Mouse (Mus musculus) brain, embryonic 18.5 days (tissue): ENCODE results near the gene Ces2b.
"Not testable (repeated sequence)": the region's sequence is repeated elsewhere in the genome, so short reads cannot be mapped to it uniquely, and the experiment has no call there.

Experiments used
- DNase-seq: peaks from one replicate; pipeline ENCODE4 v3.0.0-alpha.2; 2012; ENCODE audit warnings: low read depth, low spot score

Gene Ces2b

GRCm38 (mm10) chr8:104831440-104831839 lies at the start of gene Ces2b:
Gene Ces2b, plus strand, starts transcription at chr8:104831572.
- DNase-seq, result no peak

DNA sequence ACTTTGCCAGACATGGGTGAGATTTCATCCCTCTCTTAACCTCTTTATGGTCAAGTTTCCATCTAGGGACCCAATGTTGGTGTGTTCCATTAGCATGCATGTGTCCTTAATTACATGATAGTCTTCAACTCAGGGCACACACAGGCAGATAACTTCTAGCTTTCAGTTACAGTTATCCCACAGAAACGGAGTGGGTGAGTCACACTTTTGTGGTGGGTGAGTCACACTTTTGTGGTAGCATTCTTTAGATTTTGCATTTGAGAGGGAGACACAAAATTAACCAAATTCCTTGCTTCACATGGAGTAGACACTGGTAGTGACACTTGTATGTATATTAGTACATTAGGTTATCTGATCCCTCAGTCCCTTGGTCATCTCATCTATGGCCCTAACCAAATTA lies 44.3 kb upstream of the Ces2b start:
- no peak for DNase-seq

GRCm38 (mm10) chr8:104788929-104789328 lies 42.4 kb upstream of the Ces2b start:
- DNase-seq, result no peak

DNA sequence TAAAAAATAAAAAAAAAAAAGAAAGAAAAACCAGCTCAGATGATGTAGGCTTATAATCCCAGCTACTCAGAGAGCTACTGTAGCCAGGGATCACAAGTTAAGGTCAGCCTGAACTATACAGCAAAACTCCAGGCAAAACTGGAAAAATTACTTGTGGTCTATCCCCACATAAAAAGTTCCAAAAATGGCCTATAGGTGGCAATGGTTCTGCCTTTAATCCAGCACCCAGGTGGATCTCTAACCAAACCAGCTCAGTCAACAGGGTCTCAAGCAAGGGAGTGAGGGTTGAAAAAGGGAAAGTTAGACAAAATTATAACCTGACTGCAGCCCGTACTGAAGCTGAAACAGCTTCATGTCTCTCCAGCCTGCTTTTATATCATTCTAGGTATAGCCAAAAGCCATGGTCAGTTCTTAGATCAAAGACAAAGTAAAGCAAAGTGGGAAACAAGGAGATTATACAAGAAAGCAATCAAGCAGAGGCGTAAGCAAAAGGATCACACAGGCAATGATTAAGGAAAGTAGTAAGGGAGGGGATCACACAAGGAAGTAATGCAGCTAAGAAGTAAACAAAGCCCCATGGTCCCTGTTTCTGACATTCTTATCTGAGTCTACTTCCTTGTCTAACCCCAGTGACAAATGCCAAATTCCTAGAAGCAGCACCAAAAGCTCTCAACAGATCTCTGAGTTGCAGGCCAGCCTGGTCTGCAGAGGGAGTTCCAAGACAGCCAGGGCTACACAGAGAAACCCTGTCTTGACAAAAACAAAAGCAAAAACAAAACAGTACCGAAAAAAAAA lies 41.3 kb upstream of the Ces2b start:
- DNase-seq, result no peak

DNA sequence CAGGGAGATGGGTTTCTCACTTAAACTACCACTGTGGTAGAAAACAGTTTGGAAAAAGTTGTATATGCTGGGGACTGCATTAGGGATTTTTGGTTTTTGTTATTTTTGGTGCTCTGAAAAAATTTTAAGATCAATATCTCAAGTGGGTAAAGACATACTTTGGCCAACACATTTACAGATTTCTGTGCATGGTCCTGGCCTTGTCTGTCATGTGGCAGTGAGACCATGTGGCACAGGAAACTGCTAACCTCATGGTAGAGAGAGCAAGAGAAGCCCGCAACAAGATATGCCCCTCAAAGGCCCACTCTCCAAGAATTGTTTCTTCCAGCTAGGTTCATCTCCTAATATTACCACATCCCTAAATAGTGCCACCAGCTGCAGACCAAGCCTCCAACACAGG lies 32.0 kb upstream of the Ces2b start:
- DNase-seq, result no peak

- DNase-seq, result no peak
Measured at GRCm38 (mm10) chr8:104806127-104806526, 25.2 kb upstream of the Ces2b start.

GRCm38 (mm10) chr8:104808542-104809413 lies 22.6 kb upstream of the Ces2b start:
- DNase-seq, result no peak

GRCm38 (mm10) chr8:104809436-104809835 lies 21.9 kb upstream of the Ces2b start:
- DNase-seq, result no peak

DNA sequence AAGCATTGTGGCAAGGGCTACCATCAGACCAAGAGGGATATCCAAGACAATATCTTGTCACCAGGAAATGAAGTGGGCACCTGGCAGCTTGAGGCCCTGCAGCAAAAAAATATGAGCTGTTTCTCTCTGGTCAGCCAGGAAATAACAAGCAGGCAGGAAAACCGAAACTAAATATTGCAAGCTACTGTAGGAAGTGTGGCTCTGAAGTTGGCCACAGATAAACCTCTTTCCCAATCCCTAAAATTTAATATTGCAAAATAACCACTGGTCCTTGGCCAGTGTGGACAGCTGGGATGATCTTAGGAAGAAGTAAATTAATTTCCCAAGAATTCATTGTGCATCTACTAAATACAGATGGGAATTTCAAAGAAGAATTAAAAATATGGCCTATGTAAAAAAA lies 4.5 kb upstream of the Ces2b start:
- DNase-seq, result no peak

- DNase-seq, result no peak
Measured at GRCm38 (mm10) chr8:104828221-104828620, 3.2 kb upstream of the Ces2b start.

DNA sequence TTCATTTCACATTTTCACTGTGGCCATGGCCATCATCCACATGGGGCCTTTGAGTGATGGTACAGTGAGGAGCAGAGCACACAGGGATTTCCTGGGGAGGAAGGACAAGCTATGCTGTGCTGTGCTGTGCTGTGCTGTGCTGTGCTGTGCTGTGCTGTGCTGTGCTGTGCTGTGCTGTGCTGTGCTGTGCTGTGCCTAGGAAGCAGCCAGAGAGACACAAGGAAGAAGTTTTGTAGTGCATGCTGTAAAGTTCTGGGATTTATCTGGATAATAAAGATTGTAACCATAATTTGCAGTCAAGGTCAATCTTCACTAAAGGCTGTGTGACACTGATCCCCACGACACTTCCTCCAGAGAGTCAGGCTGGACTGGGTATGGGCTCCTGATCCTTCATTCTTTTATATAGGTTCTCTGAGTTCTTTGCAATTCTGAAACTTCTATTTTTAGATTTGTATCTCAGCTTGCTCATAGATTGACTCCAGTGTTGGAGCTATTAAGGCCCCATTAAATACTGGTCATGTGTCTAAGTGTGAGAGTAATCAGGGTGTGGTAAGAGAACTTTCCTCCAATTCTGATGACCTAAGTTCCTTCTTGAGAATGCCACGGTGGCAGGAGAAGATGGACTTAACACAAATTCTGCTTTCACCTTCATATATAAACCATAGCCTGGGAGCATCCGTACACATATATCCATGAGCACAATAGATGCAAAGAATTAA lies 10.1 kb downstream of the Ces2b start:
- DNase-seq, result no peak

GRCm38 (mm10) chr8:104846831-104847230 lies 15.5 kb downstream of the Ces2b start, which contains the start of gene Ces2c:
Gene Ces2c, plus strand, starts transcription at chr8:104847068.
- DNase-seq, result no peak

DNA sequence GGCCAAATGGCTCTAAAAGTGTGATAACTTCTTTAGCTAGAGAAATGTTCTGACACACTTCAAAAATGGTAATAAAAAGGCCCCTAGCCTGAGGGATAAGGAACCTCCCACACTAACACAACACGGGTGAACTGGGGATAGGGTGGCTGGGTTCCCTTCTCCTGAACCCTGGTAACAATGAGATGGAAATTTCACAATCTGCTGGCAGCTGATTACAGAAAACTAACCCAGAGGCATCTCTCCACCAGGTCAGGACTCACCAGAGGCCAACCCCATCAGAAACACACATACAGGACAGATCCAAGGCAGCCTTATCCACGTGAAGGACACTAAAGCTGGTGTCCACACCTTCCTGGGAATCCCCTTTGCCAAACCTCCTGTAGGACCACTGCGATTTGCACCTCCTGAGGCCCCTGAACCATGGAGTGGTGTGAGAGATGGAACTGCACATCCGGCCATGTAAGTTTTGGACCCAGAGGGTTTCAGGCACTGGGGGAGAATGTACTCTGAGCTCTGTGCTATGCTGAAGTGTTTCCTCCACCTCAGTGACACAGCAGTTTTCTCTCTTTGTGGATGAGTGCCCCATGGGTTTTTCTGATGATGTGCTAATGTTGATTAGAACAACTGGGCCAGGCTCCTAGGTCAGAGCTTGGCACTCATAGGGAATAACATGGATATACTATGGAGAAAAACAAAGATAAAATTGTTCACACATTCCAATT lies 16.5 kb downstream of the Ces2b start:
- DNase-seq, result no peak

DNA sequence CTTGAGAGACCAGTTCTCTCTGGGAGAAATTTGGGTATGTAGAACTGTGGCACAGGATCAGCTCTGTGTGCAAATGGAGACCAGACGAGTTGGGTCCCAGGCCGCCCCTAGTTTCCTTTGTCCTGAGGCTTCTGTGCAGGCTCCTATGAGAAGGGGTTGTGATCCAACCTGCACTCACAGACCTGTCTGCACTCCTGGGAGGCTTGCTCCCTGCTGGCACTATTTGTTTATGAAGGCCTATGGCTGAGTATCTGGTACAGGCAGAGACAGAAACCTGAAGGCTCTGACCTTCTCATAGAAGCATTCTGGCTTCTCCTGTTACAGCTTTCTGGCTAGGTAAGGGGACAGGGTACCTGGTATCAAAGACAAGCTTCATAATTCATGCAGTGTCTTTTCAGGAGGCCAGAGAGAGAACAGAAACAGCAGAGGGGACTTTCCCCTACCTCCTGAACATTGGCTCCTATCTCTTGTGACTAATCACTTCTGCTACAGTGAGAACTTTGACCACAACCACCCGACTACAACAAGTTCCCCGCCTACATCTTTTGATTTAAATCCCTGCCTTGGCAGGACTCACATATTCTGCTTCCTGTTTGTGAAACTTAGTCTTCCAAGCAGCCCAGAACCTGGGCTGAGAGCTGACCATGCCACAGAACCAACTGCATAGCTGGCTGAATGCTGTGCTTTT lies 35.6 kb downstream of the Ces2b start:
- DNase-seq, result not testable (repeated sequence)

GRCm38 (mm10) chr8:104868876-104869275 lies 37.5 kb downstream of the Ces2b start:
- DNase-seq, result not testable (repeated sequence)

DNA sequence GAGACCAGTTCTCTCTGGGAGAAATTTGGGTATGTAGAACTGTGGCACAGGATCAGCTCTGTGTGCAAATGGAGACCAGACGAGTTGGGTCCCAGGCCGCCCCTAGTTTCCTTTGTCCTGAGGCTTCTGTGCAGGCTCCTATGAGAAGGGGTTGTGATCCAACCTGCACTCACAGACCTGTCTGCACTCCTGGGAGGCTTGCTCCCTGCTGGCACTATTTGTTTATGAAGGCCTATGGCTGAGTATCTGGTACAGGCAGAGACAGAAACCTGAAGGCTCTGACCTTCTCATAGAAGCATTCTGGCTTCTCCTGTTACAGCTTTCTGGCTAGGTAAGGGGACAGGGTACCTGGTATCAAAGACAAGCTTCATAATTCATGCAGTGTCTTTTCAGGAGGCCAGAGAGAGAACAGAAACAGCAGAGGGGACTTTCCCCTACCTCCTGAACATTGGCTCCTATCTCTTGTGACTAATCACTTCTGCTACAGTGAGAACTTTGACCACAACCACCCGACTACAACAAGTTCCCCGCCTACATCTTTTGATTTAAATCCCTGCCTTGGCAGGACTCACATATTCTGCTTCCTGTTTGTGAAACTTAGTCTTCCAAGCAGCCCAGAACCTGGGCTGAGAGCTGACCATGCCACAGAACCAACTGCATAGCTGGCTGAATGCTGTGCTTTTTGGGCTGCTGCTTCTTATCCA lies 55.0 kb downstream of the Ces2b start:
- not testable (repeated sequence) for DNase-seq
